Comparison of ENCODE assay signal across 9 mouse cellular contexts in genomic region chr11:32805958-32806357, GRCm38 (mm10). TPM values are rescaled to one million over a fixed set of nuclear protein-coding genes. Genes with fewer than 3 reads are reported as not detected.
DNase-seq lines count a peak whose midpoint lies in the region; ATAC-seq and TF ChIP-seq lines count a peak whose summit lies in the region.
"Had no signal": no experiment of that assay in that cellular context is flagged by ENCODE, and none has a peak within 500 bp of the region (broad histone marks: within the 10 kb centered on the region; RNA-seq: fewer than 3 reads in every experiment).

No protein-coding gene starts in this region.

- no peaks in the 10 kb centered on the region for H3K36me3 ChIP-seq in heart, embryonic 16.5 days (ENCODE audit: control insufficient read depth, insufficient read depth)
- no peaks in the 10 kb centered on the region for H3K36me3 ChIP-seq in limb, embryonic 12.5 days

- 6% methylated on average over 2 of the region's 2 CpGs for WGBS in heart, embryonic 16.5 days
- 16% methylated on average over 2 of the region's 2 CpGs for WGBS in limb, embryonic 12.5 days

- no peak overlapping the region for H3K9ac ChIP-seq in heart, embryonic 16.5 days (ENCODE audit: low read length)
- no peak overlapping the region for H3K9ac ChIP-seq in limb, embryonic 12.5 days (replicated peaks)

- no peaks in the 10 kb centered on the region for H3K27me3 ChIP-seq in heart, embryonic 16.5 days (ENCODE audit: control insufficient read depth, insufficient read depth, low read length)
- H3K27me3 ChIP-seq in limb, embryonic 12.5 days: no peaks in the 10 kb centered on the region

- H3K4me3 ChIP-seq in heart, embryonic 16.5 days (ENCODE audit: low read length): no peak overlapping the region
- H3K4me3 ChIP-seq in limb, embryonic 12.5 days (replicated peaks): no peak overlapping the region

- no peak overlapping the region for H3K4me2 ChIP-seq in heart, embryonic 16.5 days (ENCODE audit: low read depth, low read length)
- no peak overlapping the region for H3K4me2 ChIP-seq in limb, embryonic 12.5 days

- no peaks in the 10 kb centered on the region for H3K9me3 ChIP-seq in heart, embryonic 16.5 days (replicated peaks; ENCODE audit: control insufficient read depth, low read length)
- H3K9me3 ChIP-seq in limb, embryonic 12.5 days: no peaks in the 10 kb centered on the region

- DNase-seq in cerebellum, adult 18-20 months: peak; percentile 53 to 58
- DNase-seq in ovary, postnatal 14 days (ENCODE audit: low spot score): peak; percentile 17
- no peak for DNase-seq in ovary, postnatal 10 days (ENCODE audit: low spot score)
- DNase-seq in brain, embryonic 14.5 days (ENCODE audit: low read depth): peak; percentile 56
- peak; percentile 12 to 15 for DNase-seq in spleen, postnatal 36 days (ENCODE audit: low spot score in 2 of 2)

- TF ChIP-seq CTCF in brain, embryonic 14.5 days (IDR thresholded peaks at IDR 0.05; ENCODE audit: borderline replicate concordance, extremely low read depth, insufficient read depth, insufficient read length): peak; percentile 58; the same call in 1 of the 2 replicates

- H3K27ac ChIP-seq in heart, embryonic 16.5 days (ENCODE audit: low read length): no peak overlapping the region
- H3K27ac ChIP-seq in limb, embryonic 12.5 days: no peak overlapping the region

- H3K4me1 ChIP-seq in heart, embryonic 16.5 days (ENCODE audit: control insufficient read depth, insufficient read depth, low read length): no peaks in the 10 kb centered on the region
- peaks cover 23% of the 10 kb centered on the region for H3K4me1 ChIP-seq in limb, embryonic 12.5 days (replicated peaks)

- no peak for TF ChIP-seq POLR2A in brain, embryonic 14.5 days (IDR thresholded peaks at IDR 0.05; ENCODE audit: borderline replicate concordance, extremely low read depth, insufficient read depth, insufficient read length, poor library complexity, severe bottlenecking)

- ATAC-seq in cerebellum, adult (ENCODE audit: insufficient number of reproducible peaks, low FRiP score, low TSS enrichment): no peak
- peak; percentile 52; the same call in 1 of the 2 replicates for ATAC-seq in heart, embryonic 16.5 days (replicated peaks; ENCODE audit: extremely low read depth, insufficient read depth, low FRiP score)
- ATAC-seq in limb, embryonic 12.5 days (ENCODE audit: insufficient number of reproducible peaks, insufficient read depth, low FRiP score, low TSS enrichment, low read depth): 0 out of 2 replicates have a peak, but pooled peaks have one; percentile 27

RNA-seq across cellular contexts. Expression of gene Smim23, which starts 18.4 kb away (rescaled TPM):
- not detected in 2 replicates for polyA plus RNA-seq in brain, embryonic 14.5 days (2012; rRNA removed)
- not detected in 2 replicates for polyA plus RNA-seq in heart, embryonic 16.5 days (2015; fragmentation: Nextera tagmentation; extraction: Ambion mirVana)
- polyA plus RNA-seq in limb, embryonic 12.5 days (2016; fragmentation: Nextera tagmentation; extraction: Ambion mirVana): not detected in 2 replicates
- polyA plus RNA-seq: C2C12 had no signal
